Mouse (Mus musculus): ENCODE results near the gene Pabpc1l. TPM values are rescaled to one million over a fixed set of nuclear protein-coding genes. Genes with fewer than 3 reads are reported as not detected.

The Pabpc1l gene
- total and polyA plus RNA-seq, 3 experiments: 0.47 to 0.96 (median 0.76) TPM

- no peaks in the 10 kb centered on the region for H3K36me3 ChIP-seq (replicated peaks in 1 of 2; ENCODE audit: control insufficient read depth in 1 of 2, insufficient read depth in 1 of 2, low read length in 1 of 2)
- no peak overlapping the region for H3K4me2 ChIP-seq (ENCODE audit: insufficient read depth, low read depth, poor library complexity, severe bottlenecking)
- no peak for DNase-seq (ENCODE audit: extremely low read depth)
- peaks cover 4% of the 10 kb centered on the region for H3K9me3 ChIP-seq (replicated peaks; ENCODE audit: low read length)
- no peaks in the 10 kb centered on the region for H3K79me2 ChIP-seq (replicated peaks; ENCODE audit: control insufficient read depth, extremely low read depth, insufficient read depth, poor library complexity, severe bottlenecking)
- H3K27me3 ChIP-seq (replicated peaks): no peaks in the 10 kb centered on the region
- no peak for TF ChIP-seq ELF1 (IDR thresholded peaks at IDR 0.05; ENCODE audit: low read depth, low read length)
- no peak for TF ChIP-seq MYC (IDR thresholded peaks at IDR 0.05; ENCODE audit: low read depth, low read length)
- no peak for TF ChIP-seq MAFK (IDR thresholded peaks at IDR 0.05; ENCODE audit: insufficient replicate concordance, low read length)
- TF ChIP-seq GABPA (IDR thresholded peaks at IDR 0.05; ENCODE audit: insufficient replicate concordance, low read depth, low read length): no peak
- TF ChIP-seq SMC3 (IDR thresholded peaks at IDR 0.05; ENCODE audit: low read depth, low read length): no peak
- TF ChIP-seq USF1 (IDR thresholded peaks at IDR 0.05; ENCODE audit: low read depth, low read length): no peak
- no peak for TF ChIP-seq MEF2A (IDR thresholded peaks at IDR 0.05; ENCODE audit: borderline replicate concordance, low read depth, low read length)
- TF ChIP-seq JUN (IDR thresholded peaks at IDR 0.05; ENCODE audit: insufficient read depth, low read depth, low read length): no peak
- no peak for TF ChIP-seq RCOR1 (conservative IDR thresholded peaks at IDR 0.05; ENCODE audit: low read depth, low read length)
- TF ChIP-seq BHLHE40 (IDR thresholded peaks at IDR 0.05; ENCODE audit: low read depth, low read length): no peak
- no peak for TF ChIP-seq USF2 (conservative IDR thresholded peaks at IDR 0.05; ENCODE audit: low read depth, low read length)
- no peak for TF ChIP-seq JUND (conservative IDR thresholded peaks at IDR 0.05; ENCODE audit: low read depth, low read length)
- no peak for TF ChIP-seq ZNF384 (IDR thresholded peaks at IDR 0.05; ENCODE audit: low read depth, low read length)
- TF ChIP-seq E2F4 (IDR thresholded peaks at IDR 0.05; ENCODE audit: insufficient replicate concordance, low read depth, low read length): no peak
- TF ChIP-seq MAZ (IDR thresholded peaks at IDR 0.05; ENCODE audit: low read depth, low read length): no peak
- no peak for TF ChIP-seq PAX5 (IDR thresholded peaks at IDR 0.05; ENCODE audit: low read length)
- TF ChIP-seq ZKSCAN1 (IDR thresholded peaks at IDR 0.05; ENCODE audit: borderline replicate concordance, low read depth, low read length): no peak
- H3K4me1 ChIP-seq (ENCODE audit: control insufficient read depth in 1 of 2, insufficient read depth in 2 of 2): no peaks in the 10 kb centered on the region
- H3K9ac ChIP-seq (ENCODE audit: insufficient read depth, low read depth): no peak overlapping the region
- dilution Hi-C loops (cut with MboI; ENCODE audit: extremely low pct_ligation_motif_present, extremely low pct_unique_long_range_greater_than_20kb, low sequenced_read_pairs): no loop called here
- in situ Hi-C loops (cut with MboI; ENCODE audit: low pct_ligation_motif_present, low pct_unique_long_range_greater_than_20kb, low sequenced_read_pairs): no loop called here
- no peak overlapping the region for H3K27ac ChIP-seq (ENCODE audit: insufficient read depth, low read depth)
- H3K4me3 ChIP-seq (replicated peaks in 1 of 3; ENCODE audit: low read depth in 2 of 3, low read length in 2 of 3, poor library complexity in 1 of 3): no peak overlapping the region
Measured at GRCm38 (mm10) chr2:164031147-164031546, 5.9 kb downstream of the Pabpc1l start.

- TF ChIP-seq ZKSCAN1 (IDR thresholded peaks at IDR 0.05; ENCODE audit: borderline replicate concordance, low read depth, low read length) (no peak), CTCF (conservative IDR thresholded peaks at IDR 0.05 in 1 of 2, IDR thresholded peaks at IDR 0.05 in 1 of 2; ENCODE audit: low read depth in 2 of 2, low read length in 2 of 2) (peak in 1 of 2 experiments; percentile 13; a peak in 1 of 4 replicates), EP300 (IDR thresholded peaks at IDR 0.05; ENCODE audit: low read length) (no peak), NELFE (IDR thresholded peaks at IDR 0.05; ENCODE audit: low read depth, low read length) (no peak), SIN3A (IDR thresholded peaks at IDR 0.05; ENCODE audit: low read length) (no peak), BHLHE40 (IDR thresholded peaks at IDR 0.05; ENCODE audit: low read depth, low read length) (no peak), MAZ (IDR thresholded peaks at IDR 0.05; ENCODE audit: low read depth, low read length) (no peak), TBP (conservative IDR thresholded peaks at IDR 0.05; ENCODE audit: low read depth, low read length) (no peak)
- no peak for DNase-seq (ENCODE audit: extremely low read depth)
- Histone ChIP-seq H3K27me3 (replicated peaks) (no peaks in the 10 kb centered on the region), H3K9ac (ENCODE audit: insufficient read depth, low read depth) (no peak overlapping the region), H3K79me2 (replicated peaks; ENCODE audit: control insufficient read depth, extremely low read depth, insufficient read depth, poor library complexity, severe bottlenecking) (no peaks in the 10 kb centered on the region), H3K4me1 (ENCODE audit: control insufficient read depth in 1 of 2, insufficient read depth in 2 of 2) (no peaks in the 10 kb centered on the region), H3K9me3 (replicated peaks; ENCODE audit: low read length) (peaks cover 4% of the 10 kb centered on the region), H3K27ac (ENCODE audit: insufficient read depth, low read depth) (no peak overlapping the region), H3K4me3 (replicated peaks in 1 of 3; ENCODE audit: low read depth in 2 of 3, low read length in 2 of 3, poor library complexity in 1 of 3) (no peak overlapping the region), H3K36me3 (replicated peaks in 1 of 2; ENCODE audit: control insufficient read depth in 1 of 2, insufficient read depth in 1 of 2, low read length in 1 of 2) (no peaks in the 10 kb centered on the region), H3K4me2 (ENCODE audit: insufficient read depth, low read depth, poor library complexity, severe bottlenecking) (no peak overlapping the region)
- dilution Hi-C loops (cut with MboI; ENCODE audit: extremely low pct_ligation_motif_present, extremely low pct_unique_long_range_greater_than_20kb, low sequenced_read_pairs): no loop called here
- in situ Hi-C loops (cut with MboI; ENCODE audit: low pct_ligation_motif_present, low pct_unique_long_range_greater_than_20kb, low sequenced_read_pairs): no loop called here
Measured at GRCm38 (mm10) chr2:164032973-164033372, 7.7 kb downstream of the Pabpc1l start.

All from CH12.LX (cell line).